Mouse (Mus musculus): ENCODE data around the gene Sall1. TPM values are rescaled to one million over a fixed set of nuclear protein-coding genes. Genes with fewer than 3 reads are reported as not detected.

Gene Sall1
- 1 to 10 TPM; 1.0 to 1.5 TPM for total RNA-seq (2021)

- DNase-seq = no peak
- intact Hi-C loops (cut with DNase I) = loop anchor here (5.0 kb wide), 1 partner anchor 122 kb away; no protein-coding TSS in a partner anchor
Measured at GRCm38 (mm10) chr8:89043940-89044339, at the start of gene Sall1. Gene Sall1 (minus strand): TSS chr8:89044162.

GRCm38 (mm10) chr8:89089916-89090315, 46.0 kb upstream of the Sall1 start:
- no peak for DNase-seq
- intact Hi-C loops (cut with DNase I) = no loop called here

DNA sequence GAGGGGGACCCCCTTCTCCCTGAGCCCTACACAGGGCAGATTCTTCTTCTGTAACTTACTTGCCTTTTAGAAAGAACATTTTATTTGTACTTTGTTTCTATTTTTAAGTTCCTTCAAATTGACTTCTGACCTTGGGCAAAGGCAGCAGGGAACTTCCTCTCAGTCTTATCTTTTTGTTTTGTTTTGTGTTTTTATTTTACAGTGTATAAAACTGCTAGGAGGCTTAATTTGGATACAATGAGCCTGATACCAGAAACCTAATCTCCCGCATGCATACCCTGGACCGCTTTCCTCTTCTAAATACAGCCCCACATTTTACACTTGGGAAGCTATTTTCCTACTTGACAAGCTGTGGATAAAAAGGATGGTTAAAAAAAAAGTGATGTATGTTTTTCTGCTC, 35.2 kb upstream of the Sall1 start:
- intact Hi-C loops (cut with DNase I) = no loop called here
- DNase-seq = no peak

DNA sequence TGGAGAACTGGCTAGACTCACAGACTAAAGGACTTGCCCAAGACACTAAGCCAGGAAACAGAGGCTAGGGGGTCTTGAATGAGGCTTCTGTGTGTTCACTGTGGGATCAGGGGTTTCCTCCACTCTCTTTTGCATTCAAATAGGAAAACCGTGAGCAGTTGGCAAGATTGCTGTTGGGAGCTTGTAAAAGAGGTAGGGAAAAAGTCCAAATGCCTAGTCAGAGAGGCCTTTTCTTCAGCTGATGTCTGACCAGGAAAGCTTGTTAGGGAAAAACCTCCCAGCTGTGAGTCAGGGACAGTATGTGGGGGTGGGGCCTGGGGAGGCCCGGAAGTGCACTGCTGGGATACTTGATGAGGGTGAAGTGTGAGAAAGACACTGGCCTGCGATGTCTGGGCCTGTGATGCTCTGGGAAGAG, 29.0 kb upstream of the Sall1 start:
- intact Hi-C loops (cut with DNase I) = no loop called here
- no peak for DNase-seq

DNA sequence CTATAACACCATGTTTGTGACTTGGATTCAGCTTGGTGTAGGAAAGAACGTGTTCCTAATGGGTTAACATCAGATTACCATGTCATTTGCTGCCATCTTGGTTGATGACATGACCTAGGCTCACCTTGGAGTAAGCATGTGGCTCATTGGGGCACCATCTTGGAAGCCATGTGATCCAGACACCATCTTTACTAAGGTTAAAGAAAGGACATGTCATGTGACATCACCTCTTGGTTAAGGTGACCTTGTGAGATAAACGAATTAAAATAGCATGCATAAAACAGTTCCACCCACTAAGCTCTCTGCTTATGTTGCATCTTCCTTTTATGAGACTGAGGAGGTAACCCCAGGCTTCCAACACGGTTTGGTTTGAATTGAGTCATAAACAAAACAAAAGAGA, 23.5 kb upstream of the Sall1 start:
- DNase-seq = no peak
- intact Hi-C loops (cut with DNase I) = no loop called here

DNA sequence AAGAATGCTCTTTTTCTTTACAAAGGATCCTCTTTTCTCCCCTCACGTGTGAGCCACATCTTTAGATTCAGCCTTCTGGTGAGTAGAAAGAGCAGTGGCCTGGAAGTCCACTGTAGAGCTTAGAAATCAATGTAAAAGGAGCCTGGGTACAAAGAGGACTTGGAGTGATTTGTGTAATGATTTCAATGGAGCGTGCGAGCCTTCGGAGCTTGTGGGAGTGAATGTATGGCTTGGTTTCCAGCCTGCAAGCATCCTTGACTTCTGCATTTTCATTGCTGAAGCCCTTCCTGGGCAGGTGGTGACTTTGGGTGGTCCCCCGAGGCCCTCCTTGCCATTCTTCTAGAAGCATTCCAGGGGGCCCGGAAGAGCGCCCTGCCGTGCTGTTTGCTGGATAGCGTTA, 20.1 kb upstream of the Sall1 start:
- DNase-seq = no peak
- intact Hi-C loops (cut with DNase I) = no loop called here

DNA sequence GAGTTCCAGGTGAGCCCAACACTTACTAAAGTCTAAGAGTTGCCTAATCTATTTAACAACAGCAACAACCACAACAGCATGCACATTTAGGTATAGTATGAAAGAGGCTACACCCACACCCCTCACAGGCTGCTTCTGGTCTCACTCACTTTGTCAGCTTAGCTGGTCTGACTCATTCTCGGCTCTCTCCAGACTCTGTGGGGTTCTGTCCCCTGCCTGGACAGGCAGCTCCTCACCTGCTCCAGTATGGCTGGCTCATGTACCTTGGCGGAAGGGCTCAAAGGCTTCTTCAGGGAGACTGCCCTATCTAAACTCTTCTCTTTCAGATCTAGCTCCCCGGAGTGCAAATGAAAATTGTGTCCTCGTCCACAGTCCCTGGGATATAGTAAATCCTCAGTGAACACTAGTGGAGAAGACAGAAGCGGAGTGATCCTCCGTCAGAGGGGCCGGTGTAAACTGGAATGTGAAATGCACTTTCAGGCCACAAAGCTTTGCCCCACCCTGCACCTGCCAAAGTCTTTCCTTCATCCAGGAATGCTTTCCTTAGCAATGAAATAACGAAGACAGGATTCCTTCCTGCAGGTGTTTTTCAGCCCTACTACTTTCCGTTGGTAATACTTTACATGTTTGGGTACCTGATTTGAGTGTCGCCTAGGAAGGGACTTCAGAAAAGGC, 19.5 kb upstream of the Sall1 start:
- DNase-seq = no peak
- intact Hi-C loops (cut with DNase I) = no loop called here

- intact Hi-C loops (cut with DNase I) = no loop called here
- no peak for DNase-seq
Measured at GRCm38 (mm10) chr8:89060717-89061116, 16.8 kb upstream of the Sall1 start.

DNA sequence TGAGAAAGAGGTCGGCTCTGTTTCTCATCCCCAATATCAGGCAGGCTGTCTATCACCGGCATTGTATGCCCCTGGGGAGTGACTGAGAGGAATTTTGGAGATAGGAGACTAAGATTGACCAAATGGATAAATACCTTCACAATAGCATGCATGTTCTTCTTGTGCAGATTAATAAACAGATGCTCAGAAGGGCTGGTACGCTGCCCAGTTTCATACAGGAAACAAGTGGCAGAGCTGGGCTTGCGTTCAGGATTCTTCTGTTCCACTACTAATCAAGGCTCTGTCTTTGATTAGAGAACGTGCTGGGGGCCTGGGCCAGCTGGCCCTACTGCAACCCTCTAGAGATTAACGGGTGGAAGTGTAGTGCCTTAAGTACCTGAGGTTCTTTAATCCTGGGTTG, 15.5 kb upstream of the Sall1 start:
- DNase-seq = no peak
- intact Hi-C loops (cut with DNase I) = no loop called here

GRCm38 (mm10) chr8:89052880-89053279, 8.9 kb upstream of the Sall1 start:
- no peak for DNase-seq
- intact Hi-C loops (cut with DNase I) = no loop called here

GRCm38 (mm10) chr8:89046639-89047348, 2.8 kb upstream of the Sall1 start:
- intact Hi-C loops (cut with DNase I) = no loop called here
- no peak for DNase-seq

DNA sequence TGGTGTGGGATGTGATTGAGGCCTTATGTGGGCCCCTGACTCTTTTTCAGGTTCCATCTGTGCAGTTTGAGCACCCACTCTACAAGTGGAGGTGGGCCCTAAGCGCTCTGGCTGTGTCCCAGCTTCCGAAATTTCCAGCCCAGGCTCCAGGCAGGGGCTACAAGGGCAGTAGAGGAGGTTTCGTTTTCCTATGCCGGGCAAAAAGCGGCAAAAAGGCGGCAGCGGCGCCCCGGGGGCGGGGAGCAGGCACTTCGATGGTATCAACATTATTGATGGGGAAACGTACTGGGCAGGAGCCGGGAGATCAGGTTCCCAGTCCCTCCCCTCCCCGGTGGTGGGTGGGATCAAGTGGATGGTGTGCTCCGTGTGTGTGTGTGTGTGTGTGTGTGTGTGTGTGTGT, 2.3 kb upstream of the Sall1 start:
- intact Hi-C loops (cut with DNase I) = no loop called here
- DNase-seq = no peak

DNA sequence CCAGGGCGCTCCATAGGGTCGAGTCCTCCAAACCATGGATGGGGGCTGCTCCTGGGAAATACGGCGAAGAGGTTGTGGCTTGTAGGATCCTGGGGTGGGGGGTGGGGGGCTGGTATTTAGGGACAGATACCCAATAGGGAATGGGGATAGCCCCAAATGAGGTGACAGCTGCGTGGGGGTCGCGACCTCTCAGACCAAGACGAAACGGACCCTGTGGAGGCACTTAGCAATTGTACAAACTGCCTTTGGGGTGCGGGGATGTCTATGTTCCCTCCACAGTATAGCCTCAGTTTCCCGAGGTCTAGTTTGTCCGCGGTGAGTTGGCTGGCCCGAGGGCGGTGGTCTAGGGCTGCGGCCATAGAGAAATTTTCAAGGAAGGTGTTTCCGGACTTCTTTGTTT, 1.8 kb upstream of the Sall1 start:
- no peak for DNase-seq
- intact Hi-C loops (cut with DNase I) = no loop called here

GRCm38 (mm10) chr8:89045218-89045601, 1.2 kb upstream of the Sall1 start:
- no peak for DNase-seq
- intact Hi-C loops (cut with DNase I) = no loop called here

DNA sequence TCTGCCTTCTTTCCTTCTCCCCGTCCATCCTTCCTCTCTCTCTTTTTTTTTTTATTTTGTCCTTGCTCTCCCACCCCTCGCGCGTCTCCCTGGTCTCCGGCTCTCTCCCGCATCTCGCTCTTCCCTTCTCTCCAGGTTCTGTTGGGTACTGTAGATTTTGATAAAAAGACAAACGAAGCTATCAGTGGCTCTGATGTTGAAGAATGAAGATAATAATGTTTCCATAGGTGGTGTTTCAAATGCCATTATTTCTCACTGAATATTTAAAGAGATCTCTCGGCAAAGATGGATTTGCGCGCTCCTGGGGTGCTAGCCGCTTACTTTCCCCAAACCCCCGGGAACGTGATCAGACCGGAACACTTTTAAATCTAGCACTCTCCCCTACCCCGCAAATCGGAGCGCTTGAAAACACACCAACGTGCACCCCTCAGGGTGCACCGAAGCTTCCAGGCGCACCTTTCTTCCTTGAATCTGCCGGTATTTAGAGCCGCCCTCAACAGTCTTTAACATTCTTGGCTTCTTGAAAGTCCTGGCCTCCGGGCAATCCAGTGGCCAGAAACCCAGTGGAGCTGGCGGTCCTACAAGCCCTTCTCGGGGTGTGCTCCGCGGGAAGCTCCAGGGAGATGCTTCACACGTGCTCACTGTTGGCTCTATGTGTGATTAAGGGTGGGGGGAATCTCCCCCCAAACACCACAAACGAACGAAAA, 702 bp upstream of the Sall1 start:
- intact Hi-C loops (cut with DNase I) = loop anchor here (5.0 kb wide), 1 partner anchor 122 kb away; no protein-coding TSS in a partner anchor
- DNase-seq = peak in 1 of 2 experiments; percentile 25

DNA sequence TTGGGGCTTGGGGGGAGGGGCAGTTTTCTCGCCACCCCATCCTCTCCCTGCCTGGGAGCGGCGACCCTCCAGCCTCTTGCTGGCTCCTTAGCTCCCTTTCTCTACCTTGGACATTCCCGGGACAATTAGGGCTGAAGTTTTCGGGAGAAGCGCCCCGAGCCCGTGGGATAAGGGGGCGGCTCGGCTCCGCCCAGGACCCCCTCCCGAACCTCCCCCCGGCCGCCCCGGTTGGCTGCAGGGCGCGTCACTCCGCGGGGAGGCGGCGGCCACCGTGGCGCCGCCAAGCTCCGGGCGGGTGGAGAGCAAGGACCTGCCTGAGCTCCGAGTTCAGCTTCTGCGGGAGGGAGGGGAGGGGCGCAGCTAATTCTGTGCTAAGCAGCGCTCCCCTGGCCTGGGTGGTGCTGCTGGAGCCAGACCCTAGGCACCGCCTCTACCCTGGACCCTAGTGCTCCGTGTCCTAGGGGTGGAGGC, 556 bp downstream of the Sall1 start:
- DNase-seq = peak; percentile 33 to 61

DNA sequence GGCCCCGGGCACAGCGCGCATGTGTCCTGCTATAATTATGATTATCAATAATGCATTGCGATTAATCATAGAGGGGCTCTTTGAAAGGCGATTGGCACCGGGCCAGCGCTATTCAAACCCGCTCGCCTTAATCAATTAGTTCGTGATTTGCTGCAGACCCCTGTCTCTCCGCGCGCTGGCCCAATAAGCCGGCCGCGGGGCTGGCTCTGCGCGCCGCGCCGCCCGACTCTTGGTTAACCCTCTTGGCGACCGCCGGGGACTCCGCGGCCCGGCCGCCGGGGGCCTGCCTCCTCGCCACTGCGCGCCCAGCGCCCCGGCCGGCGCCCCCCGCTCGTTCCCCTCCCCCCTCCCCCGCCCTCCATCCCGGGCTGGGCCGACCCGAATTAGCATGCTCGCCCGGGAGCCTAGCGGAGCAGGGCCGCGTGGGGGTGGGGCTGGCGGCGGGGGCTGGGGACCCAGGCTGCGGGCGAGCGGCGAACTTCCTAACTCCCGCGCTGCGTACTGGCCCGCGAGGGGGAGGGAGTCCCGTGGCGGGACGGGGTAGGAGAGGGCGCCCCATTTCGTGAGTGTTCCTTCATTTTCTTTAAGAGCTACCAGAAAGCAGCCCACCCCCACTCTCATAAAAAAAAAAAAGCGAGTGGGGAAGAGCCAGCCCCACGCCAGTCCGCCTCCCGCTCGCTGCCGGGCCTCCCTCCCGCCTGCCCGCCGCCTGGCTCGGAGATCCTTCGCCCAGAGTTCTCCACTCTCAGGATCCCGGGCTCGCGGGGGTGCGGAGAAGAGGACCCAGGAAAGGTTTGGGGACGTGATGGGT, 1.2 kb downstream of the Sall1 start:
- peak in 1 of 2 experiments; percentile 33 for DNase-seq
- intact Hi-C loops (cut with DNase I) = loop anchor here (5.0 kb wide), 1 partner anchor 120 kb away; no protein-coding TSS in a partner anchor

More for the DNA sequence above, 556 bp downstream of the Sall1 start:
- intact Hi-C loops (cut with DNase I) = loop anchor here (5.0 kb wide), 1 partner anchor 121 kb away; no protein-coding TSS in a partner anchor

- no peak for DNase-seq
- intact Hi-C loops (cut with DNase I) = loop anchor here (5.0 kb wide), 1 partner anchor 120 kb away; no protein-coding TSS in a partner anchor
Measured at GRCm38 (mm10) chr8:89042118-89042460, 1.9 kb downstream of the Sall1 start.

DNA sequence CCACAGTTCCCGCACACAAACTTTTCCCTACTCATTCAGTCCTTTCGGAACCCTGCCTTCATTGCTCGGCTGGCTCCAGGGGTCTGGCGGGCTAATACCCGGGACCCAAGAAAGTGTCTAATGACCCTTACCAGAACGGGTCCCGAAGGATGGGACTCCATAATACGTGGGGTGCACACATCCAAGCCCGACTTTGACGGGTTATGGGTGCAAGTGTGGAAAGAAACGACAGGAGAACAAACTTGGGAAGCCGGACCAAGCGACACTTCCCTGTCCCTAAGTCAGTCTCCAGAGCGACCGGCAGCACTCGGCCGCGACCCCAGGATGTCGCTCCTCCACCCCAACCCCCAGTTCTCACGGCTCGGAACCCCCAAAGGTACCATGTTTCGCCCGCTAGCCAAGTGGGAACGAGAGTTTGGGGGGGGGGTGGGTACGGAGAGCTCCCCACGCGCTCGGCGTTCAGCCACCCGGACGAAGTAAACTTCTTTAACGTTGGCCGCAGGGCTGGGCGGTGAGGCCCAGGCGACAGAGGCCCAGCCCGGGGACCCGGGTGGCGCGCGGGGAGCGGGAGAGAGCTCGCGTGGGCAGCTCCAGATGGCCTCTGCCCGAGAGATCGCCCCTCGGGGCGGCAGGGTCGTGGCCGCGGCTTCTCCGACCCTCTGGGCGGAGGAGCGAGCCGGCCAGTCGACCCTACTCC, 2.4 kb downstream of the Sall1 start:
- intact Hi-C loops (cut with DNase I) = loop anchor here (5.0 kb wide), 1 partner anchor 119 kb away; no protein-coding TSS in a partner anchor
- DNase-seq = peak in 1 of 2 experiments; percentile 36

Data from heart, postnatal 36 days (tissue).